Mouse (Mus musculus) left cerebral cortex, postnatal 25 days (tissue): Measurements from ENCODE around the gene Smyd3. TPM values are rescaled to one million over a fixed set of nuclear protein-coding genes. Genes with fewer than 3 reads are reported as not detected.

Experiments
- total RNA-seq, 2 experiments: library from RNA; stranded (reverse); gene quantifications; 2 replicates each; pipeline ENCODE4 v1.2.3; 2021

The Smyd3 gene
- total RNA-seq, 2 experiments from 2014 or later, result 22.1 to 23.6 TPM

Other genes starting within 250 kb of the Smyd3 start
- gene Tfb2m, start 28.2 kb upstream of the Smyd3 start, total RNA-seq, result 10 to 100 TPM; 25.0 to 25.6 TPM
- gene Cnst, start 28.3 kb upstream of the Smyd3 start, total RNA-seq, result 10 to 100 TPM; 35.4 to 37.6 TPM
- 10 to 100 TPM; 60.6 to 63.6 TPM for gene Sccpdh, start 150.2 kb upstream of the Smyd3 start, total RNA-seq
- gene Kif28, start 227.2 kb upstream of the Smyd3 start, total RNA-seq, result under 1 TPM in 1 of 2 experiments, not detected in 1; 0.23 TPM